Mouse (Mus musculus) WW6 (cell line): Measurements from ENCODE around the gene 2610028H24Rik.

Source experiments
- DNase-seq: peaks from one replicate; pipeline ENCODE4 v3.0.0-alpha.2; 2013; ENCODE audit warnings: low read depth, low spot score

Gene 2610028H24Rik

DNA sequence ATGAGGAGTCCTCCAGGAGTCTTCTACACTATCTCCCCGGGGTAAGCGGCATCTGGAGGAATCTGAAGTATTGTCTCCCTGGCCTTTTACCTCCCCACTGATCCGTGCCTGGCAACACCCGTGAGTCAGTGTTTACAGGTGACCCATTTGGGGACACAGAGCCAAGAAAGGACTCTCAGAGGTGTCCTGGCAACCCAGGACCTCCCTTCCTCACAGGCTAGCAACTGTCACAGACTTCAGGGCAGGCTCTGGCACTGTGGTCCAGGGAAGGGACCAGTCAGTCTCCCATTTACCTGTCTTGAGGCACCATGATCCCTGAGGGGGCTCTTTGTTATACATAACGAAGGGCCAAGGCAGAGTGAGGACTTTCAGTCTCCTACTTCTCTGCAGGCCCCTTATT lies at the start of gene 2610028H24Rik:
Gene 2610028H24Rik (plus strand): TSS at position 231 of the 400 bp plus-strand sequence.
- no peak for DNase-seq

DNA sequence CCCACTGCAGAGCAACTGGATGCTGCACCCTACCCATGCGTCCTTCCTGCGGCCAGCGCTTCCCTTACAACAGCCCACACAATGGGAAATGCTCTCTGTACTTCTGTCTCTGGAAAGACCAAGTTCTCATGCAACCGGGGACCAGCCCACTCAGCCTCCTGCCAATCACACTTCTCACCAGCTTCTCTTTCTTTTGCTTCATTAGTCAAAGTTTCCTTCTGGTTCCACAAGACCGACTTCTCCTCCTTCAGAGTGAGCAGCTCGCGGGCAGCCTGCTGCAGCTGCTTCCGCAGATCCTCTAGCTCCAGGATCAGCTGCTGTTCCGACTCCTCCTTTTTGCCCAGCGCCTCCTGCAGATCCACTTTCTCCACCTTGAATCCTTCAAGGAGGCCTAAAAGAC lies 40.4 kb upstream of the 2610028H24Rik start:
- DNase-seq = no peak

DNA sequence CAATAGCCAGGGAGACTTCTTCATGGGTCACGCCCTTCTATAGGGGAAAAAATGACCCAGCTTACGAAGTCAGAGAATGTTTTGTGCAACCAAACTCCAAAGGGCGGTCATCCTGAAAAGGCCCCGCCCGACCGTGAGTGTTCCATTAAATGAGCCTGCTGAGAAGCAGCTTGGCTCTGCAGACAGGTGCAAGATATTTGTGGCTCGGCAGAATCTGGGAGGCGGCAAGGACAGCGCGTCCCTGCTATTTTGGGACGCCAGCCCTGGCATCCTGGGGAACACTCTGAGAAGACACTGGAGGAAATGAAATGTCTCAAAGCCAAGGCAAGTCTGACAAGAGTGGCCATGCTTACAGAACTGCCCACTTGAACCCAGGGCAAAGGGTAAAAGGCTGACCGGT lies 32.1 kb upstream of the 2610028H24Rik start:
- DNase-seq = no peak

DNA sequence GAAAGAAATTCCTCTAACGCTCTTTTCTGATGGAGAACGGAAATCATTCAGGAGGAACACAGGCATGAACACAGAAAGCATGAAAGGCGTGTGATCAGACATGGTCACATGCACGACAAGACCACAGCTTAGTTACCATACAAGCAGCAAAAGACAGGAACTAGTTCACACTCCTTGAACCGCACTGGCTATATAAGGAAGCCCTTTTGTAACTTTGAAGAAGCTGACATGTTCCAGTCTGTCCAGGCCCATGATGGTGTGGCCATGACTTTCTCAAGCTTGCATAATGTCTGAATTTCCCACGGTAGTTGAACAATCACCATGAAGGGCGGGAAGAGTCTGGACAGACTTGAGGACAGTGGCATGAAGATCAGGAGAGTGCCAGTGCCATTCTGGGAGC lies 23.2 kb upstream of the 2610028H24Rik start:
- DNase-seq = no peak

DNA sequence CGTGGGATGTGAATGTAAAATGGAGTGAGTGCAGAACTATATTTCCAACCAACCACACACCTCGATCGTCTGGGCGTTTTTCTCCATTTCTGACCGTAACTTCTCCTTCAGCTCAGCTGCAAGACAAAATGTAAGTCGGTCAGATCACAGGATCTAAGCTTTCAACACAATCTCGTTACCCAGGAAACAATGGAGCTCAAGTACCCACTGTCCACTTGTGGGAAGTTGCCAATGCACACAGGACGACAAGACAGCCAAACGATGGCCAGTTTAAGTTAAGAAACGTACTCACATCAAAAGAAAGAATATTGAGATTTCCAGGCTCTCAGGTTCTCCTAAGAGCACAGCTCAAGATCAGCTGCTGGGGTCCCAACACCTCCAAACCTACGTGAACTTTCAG lies 15.0 kb upstream of the 2610028H24Rik start:
- DNase-seq = no peak

DNA sequence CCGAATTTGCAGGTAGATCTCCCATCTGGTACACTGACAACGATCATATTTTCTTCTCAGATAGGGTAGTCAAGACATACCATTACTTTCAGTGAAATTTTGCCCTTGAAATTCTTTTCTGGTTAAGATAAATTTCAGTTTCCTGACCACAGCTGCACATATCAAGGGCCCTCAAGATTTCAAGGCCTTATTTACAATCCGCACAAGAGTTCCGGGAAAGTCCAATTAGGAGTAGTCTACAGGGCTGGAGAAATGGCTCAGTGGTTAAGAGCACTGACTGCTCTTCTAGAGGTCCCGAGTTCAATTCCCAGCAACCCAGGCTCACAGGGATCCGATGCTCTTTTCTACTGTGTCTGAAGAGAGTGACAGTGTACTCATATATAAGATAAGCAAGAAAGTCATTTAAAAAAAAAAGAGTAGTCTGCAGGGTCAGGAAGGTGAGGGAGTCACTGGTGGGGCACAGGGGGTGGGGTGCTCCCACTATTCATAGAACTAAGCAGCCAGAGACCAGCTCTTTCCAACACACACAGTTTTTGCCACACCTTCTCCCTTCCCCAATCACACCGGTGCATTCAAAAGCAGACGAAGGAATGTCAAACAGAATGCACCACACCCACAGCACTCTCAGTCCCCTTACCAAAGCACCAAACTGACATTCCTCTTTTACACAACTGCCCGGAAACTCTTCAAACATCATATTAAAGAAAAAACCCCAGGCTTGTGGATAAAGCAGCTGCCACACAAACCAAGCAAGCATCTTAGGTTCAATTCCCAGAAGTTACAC lies 9.6 kb upstream of the 2610028H24Rik start:
- DNase-seq = peak; percentile 20

DNA sequence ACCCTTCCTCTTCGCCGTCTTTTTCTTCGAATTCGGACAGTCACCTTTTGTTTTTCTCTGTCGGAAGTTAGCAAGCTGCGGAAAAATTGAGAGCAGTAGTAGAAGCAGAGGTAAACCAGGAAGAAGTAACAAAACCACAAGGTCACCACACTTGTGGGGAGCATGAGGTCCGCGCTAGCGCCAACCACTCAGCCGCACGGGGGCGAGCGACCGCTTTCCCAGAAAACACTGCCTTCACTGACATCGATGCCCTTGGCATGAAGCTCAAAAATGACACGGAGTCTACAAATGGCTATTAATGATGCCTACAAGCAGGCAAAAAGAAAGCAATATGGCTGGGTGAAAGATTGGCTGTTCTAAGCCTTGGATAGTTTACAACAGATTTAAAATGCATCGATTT lies 8.6 kb upstream of the 2610028H24Rik start, which contains the start of gene AC141477.1:
Gene AC141477.1 (minus strand): TSS at position 164 of the 400 bp plus-strand sequence.
- no peak for DNase-seq

DNA sequence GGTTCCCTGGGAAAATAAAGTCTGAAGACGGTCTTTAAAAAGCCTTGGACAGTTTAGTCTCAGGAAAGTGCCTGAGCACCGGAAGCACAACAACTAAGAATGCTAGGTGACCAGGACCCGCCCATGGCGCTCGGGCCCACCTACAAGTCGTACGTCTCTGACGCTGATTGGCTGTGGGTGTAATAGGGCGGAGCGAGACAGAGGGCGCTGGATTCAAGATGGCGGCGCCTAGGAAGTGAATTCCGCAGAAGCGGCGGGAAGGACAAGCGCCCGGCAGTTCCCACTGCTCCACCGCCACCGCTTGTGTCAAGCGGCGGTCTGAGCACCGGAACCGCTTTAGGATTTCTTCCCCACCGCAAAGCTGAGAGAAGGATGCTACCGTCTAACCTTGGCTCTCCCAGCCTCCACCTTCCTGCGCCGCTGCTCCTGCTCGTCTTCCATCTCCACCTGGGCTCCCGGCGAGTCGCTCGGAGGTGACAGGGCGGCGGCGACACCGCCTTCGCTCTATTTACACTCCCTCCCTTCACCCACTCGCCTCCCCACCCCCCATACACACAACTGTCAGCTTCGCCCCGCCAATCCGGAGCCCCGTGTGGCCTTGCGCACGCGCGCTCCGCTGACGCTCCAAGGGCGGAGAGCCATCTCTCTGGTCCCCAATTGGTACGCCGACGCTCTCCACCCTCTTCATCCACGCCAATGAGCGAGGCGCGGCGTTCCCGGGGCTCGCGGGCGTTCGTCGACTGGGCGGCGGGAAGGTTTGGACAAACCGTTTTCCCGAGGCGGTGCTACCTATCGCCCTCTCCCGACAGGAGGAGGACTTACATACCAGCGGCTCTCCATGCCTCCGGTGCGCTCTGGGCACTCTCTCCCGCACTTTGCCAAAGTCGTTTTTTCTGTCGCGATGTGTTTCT lies 6.4 kb upstream of the 2610028H24Rik start, which contains the start of gene Pcnt:
Gene Pcnt (minus strand): TSS at position 609 of the 911 bp plus-strand sequence.
- peak; percentile 94 for DNase-seq

DNA sequence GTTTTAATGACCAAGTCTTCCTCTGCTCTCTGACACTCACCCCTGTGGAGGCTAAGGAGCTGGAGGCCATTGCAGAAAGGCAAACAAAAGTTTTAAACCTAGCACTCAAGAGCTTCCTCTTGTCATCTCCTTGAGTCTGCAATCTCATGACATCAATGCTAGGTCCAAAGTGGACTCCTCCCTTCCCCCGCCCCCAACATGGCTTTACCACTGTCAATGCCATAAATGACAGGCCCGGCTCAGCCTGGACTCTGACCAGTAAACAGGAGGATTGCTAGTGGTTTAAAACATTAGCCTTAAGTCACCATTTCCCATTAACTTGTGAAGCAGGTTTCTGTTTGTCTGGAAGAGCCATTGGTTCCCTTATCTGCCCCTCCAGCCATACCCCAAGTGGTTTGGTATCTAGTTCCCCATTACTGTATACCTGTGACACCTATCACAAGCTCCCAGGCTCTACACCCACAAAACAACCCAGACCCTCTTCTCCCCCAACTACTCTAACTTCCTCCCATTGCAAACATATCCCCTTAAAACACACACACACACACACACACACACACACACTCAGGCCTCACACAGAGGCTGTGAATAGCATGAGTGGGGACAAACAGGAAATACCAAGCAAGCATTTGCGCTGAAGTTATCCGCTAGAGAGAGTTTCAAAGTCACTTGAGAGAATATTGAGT lies 2.7 kb upstream of the 2610028H24Rik start:
- DNase-seq = no peak

DNA sequence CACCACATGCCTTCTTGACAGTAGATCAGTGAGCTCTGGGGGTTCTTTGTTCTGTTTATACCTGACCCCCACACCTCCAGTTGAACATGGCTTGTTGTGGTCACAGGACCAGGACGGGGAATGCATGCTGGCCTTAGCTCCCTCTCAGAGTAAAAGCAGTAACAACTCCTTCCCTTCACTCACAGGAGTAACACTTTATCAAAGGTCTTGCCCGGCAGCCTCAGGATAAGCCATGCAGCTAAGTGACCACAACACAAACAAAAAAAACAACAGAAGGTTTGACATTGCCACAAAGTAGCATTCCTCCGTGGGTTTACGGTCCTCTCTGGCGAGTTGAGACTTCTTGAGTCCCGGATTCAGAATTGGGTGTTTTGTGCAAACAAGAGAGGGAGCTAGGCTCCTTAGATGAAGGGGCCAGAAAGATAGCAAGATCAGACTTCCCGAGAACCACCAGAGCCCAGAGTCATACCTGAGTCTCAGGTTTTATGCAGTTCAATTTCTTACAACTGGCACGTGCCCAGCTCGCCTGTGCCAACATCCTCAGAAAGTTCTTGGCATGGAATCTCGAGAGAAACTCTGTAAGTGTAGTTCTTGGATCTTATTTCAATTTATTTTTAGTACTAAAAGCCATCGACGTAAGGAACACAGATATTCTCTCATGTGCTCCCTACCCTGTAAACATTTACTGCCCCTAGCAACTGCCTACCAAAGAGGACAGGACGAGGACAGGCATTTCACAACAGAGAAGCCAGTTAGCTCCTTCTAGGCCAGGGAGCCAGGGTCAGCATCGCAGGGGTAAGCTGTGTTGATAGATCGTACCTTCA lies 1.3 kb upstream of the 2610028H24Rik start:
- DNase-seq = no peak

DNA sequence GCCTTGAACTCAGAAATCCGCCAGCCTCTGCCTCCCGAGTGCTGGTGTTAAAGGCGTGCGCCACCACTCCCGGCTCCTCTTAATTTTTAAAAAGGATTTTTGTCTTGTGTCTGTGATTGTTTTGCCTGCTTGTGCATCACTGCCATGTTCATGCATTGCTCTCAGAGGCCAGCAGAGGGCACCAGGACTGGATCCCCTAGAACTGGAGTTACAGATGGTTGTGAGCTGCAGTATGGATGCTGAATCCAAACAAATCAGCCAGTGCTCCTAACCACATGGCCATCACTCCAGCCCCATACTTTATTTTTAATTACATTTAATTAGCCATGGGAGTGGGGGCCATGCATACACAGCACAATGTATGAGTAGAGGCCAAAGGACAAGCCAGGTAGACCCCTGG lies 6.4 kb downstream of the 2610028H24Rik start:
- DNase-seq = no peak

DNA sequence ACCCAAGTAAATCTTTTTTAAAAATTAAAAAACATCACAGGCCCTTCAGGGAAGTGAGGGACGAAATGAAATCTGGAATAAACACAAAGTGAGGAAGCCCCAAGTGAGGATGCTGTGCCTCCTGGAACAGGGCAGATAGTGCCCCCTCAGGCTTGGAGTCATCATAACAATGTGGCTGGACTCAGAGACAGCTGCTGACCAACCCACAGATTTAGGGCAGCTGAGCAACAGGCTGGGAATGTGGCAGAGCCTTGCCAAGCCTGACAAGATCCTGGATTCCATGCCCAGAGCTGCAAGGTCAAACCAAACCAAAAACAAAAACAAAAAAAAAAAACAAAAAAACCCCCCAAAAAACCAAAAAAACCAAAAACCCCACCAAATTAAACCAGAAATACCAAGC lies 12.4 kb downstream of the 2610028H24Rik start:
- DNase-seq = no peak

DNA sequence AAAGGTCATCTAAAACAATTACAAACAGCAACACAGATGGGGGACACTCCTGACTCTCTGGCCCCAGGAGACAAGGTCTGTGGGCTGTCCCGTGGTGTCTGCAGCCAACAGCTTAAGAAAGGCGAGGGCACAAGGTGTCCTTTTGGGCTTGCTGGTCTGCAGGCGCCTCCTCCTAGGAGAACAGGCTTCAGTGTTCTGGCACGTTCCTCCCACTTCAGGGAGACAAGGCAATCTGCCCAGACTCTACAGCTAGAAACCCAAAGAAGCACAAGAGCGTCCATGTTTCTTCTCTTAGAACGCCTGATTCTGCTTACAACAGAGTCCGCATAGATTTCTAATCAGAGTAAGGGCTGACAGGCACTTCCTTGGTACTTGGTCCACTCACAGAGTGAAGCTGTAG lies 13.4 kb downstream of the 2610028H24Rik start:
- DNase-seq = no peak

DNA sequence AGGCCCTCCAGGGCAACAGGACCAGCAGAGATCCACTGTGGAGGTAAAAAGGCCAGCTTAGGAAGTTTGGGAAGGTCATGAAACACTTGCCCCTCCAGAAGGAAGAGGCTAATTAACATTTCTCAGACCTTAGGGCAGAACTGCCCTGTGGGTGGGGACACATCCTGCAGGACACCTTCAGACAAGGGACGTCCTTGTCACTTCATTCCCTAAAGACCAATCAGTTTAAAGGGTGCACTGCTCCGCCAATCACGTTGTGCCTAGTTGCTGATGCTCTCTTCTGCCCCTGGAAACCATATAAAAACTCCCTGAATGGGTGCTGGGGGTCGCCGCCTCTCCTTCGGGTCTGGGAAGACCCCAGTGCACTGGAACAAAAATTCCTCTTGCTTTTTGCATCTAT lies 13.8 kb downstream of the 2610028H24Rik start:
- no peak for DNase-seq

DNA sequence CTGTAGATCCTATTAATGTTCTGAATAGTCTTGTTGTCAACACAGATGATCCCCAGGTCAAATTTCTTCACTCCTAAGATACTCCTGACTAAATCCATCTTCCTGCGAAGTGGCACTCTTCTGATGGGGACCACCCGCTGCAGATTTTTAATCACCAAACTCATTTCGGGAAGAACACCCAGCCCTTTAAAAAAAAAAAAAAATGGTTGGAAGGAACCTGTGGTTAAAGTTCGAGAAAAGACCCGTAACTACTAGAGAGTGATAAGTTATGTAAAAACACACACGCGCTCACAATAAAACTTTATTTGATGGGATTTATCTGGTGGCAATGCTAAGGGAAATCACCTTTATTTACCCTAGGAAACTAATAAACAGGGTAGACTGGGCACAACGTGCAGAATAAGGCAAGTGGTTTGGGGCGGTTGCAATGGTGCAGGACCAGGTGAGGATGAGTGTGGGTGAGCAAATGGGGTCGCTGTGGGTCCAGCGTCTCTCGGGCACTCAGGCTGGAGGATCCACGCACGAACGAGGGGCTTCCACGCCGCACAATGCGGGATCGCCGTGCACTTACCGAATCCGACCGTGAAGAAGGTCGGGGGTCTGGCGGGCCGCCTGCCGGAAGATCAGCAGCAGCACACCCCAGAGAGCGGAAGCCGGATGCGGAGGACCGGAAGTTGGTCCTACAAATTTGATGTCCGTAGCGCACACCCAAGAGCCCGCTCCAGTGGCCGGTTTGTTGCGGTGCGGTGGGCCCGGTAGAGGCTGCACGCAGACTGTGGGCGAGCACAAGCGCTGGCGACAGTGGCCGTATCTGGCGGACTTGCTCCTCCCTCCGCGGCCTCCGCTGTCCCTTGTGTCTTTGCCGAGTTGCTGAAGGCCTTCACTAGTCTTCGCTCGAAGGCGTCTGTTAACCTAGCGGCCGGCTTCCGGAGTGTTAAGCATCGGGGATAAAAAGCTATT lies 19.6 kb downstream of the 2610028H24Rik start, which contains the start of the genes Mcm3ap and Ybey:
Gene Mcm3ap (plus strand): TSS at position 725 of the 960 bp plus-strand sequence.
Gene Ybey (minus strand): TSS at position 912 of the 960 bp plus-strand sequence.
- peak; percentile 75 for DNase-seq

DNA sequence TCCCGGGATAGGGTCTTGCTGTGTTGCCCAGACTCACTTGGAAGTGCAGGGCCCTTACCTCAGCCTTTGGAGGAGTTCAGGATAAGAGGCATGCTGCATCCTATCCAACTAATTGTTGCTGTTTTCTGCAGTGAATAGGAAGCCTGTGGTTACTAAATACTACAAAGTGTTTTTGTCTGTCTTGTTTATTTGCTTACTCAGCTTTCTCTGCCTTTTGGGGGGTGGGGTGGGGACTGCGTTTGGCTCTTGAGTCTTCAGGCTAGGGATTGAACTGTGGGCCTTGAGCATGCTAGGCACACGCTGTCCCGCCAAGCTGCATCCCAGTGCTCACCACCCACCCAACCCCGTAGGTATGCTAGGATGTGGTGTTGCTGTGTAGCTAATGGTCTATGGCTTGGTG lies 24.9 kb downstream of the 2610028H24Rik start:
- DNase-seq = no peak

DNA sequence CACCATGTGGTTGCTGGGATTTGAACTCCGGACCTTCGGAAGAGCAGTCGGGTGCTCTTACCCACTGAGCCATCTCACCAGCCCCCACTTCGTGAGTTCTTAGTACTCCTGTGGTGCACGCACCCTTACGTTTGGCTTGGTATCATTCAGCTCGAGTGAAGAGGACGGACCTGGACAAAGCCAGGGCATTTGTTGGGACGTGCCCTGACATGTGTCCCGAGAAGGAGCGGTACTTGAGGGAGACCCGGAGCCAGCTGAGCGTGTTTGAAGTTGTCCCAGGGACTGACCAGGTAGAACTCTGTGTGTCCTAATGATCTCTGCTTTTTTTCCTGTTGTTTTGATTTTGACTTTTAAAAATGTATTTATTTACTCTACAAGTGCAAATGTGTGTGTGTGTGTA lies 32.0 kb downstream of the 2610028H24Rik start:
- no peak for DNase-seq

DNA sequence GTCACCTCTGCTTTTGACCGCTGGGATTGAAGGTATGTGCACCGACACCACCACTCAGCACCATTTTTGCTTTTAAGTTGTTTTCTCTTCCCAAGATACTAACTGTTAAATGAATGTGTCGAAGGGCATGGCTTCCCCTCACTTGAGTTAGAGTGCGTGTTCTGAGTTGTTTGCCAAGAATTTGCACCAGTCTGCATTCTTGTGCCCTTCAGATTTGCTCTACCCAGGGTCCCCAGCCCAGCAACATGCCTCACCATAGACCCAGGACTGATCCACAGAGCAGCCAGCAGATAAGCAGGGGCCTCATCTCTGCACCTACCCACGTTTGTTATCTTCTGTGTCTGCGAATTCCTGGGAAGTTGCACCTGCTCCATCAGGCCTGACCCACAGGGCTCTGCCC lies 32.6 kb downstream of the 2610028H24Rik start:
- DNase-seq = no peak

DNA sequence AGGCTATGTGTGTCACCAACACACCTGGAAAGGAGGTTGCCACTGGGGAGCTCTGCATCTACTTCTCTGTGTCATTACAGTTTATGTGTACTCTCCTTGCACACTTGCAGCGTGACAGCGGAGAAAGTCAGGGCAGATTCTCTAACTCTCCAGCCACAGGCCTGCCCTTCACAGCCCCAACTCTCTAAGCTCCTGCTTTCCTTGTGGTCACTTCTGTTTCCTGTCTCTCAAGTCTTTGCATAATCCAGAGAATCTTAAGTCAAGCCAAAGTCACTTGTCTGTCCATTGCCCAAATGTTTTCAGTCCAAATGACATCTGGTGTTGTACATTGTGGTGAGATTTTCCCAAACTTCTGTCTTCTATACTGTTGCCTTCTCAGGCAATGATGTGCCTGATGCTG lies 37.4 kb downstream of the 2610028H24Rik start:
- DNase-seq = no peak

DNA sequence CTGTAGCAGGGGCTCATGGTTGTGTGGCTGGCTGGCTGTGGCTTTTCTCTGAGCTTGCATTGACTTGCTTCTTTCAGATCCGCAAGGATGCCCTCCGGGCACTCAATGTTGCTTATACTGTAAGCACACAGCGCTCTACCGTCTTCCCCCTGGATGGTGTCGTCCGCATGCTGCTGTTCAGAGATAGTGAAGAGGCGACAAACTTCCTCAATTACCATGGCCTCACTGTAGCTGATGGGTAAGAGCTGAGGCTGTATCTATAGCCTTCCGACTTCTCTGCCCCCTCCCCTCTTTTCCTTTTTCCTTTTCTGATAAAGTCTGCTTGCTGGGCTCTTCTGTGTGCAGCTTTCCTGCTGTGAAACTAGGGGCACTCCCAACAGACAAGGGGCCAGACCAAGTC lies 39.4 kb downstream of the 2610028H24Rik start:
- no peak for DNase-seq
